Mouse (Mus musculus) T-cell, adult 2 months (primary cell): ENCODE data around the gene Ceacam14.

Source experiments
- DNase-seq: peaks from one replicate; pipeline ENCODE4 v3.0.0; 2022; ENCODE audit warnings: low spot score

The Ceacam14 gene

DNA sequence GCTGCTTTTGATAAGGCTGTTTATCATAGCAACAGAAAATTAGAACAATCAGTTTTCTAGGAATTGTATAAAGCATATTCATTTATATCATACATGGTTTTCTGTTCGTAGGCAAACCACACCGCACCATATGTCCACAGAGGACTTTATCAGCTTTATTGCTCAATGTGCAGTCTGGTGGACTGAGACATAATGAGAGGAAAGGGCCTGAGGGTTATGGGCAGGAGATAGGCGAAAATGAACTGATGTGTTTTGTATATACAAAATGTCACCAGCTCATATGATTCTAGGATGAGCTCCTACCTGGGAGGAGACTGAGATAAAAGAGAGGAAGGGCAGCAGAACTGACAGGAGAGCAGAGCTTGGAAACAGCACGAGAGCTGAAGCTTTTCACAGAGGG is at the start of gene Ceacam14:
Ceacam14 (plus strand) TSS at position 301 of the 400 bp plus-strand sequence.
- DNase-seq: no peak
